Mouse (Mus musculus): ENCODE data around the gene Cd83.

Cd83 gene

DNA sequence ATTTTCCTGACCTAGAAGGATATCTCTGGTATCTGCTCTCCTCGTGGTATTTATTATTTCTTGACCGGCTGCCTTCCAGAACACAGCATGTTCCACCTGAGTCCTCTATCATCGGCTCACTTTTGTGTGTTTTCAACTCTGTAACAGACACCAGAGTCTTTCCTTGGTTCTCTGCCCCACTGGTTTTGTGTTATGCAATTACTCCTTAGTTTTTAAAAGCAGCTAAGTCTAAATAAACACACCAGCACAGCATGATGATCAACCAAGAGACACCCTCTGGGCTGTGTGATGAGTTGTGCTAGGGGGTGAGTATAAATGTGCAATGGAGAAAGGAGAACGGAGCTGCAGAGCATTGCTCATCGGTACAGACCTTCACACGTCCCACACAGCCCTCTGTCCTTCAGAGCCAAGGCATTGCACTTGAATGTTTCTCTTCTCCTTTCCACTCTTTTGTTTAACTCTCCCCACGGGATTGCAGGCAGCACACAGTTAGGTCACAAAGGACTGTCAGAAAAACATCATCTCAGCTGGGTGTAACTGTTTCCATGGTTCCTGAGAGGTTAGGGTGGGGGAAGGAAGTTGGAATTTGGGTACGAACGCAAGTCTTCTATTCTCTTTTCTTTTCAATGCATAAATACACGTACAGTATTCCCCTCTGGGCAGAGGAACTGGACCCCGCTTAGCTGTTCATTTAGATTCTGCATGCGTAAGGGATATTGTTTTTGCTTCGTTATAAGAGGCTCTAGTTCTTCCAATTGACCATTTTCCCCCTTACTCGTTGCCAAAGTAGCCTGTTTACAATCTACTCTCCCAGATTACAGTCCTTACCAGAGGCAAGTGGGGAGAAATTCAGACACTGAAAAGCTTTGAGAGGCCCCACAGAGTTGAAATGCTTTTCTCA is 22.0 kb downstream of the Cd83 start:
- DNase-seq (ENCODE audit: low spot score in 2 of 2) = no peak

DNA sequence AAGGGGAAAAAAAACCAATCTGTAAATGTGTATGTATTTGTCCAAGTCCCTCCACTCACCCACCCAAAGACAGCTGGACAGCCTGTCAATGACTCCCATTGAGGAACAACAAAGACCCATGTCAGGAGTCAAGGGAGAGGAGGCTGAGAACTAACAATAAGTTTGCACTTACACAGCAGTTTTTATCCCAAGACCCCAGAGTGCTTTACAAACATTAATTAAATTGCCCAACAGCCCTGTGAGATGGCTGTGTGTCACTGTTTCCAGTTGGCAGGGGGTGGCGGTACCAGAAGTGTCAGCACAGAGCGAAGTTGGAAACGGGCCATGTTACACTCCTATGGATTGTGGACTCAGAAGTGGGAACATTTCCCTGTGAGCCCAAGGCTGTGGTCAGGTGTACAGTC is 22.7 kb downstream of the Cd83 start:
- no peak for DNase-seq (ENCODE audit: low spot score in 2 of 2)

DNA sequence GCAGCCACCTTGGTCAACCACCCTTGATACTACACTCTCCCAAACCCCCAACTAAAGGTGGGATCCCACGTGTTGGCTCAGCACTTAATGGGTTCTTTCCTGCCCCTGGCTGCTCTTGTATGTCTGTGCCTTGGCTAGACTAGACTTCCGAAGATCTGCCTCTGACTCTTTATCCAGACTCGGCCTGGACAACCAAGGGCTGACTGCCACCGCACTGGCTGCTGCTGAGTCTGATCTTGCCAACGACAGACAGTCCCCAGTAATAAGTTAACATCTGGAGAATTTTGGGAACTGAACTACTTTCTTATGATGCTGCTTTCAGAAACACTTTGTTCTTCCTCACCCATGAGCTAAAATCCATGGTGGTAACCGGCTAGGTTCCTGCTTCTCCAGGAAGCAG is 26.0 kb downstream of the Cd83 start:
- DNase-seq (ENCODE audit: low spot score in 2 of 2) = no peak

DNA sequence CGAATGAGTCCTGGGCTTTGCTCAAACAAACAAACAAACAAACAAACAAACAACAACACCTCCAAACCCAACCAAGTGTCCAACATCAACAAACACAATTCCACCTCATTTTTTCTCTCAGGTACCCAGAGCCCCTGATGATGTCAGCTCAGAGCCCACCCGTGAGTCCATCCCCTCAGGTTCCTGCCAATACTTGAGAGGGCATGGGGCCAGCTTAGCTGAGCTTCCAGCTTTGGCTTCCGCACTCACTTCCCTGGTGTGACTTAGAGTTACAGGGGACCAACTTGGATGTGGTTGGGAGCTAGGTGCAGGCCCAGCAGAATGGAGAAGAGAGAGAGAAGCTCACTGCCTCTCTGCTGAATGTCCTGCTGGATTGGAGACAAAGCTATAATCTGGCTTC is 27.3 kb downstream of the Cd83 start:
- DNase-seq (ENCODE audit: low spot score in 2 of 2) = no peak

DNA sequence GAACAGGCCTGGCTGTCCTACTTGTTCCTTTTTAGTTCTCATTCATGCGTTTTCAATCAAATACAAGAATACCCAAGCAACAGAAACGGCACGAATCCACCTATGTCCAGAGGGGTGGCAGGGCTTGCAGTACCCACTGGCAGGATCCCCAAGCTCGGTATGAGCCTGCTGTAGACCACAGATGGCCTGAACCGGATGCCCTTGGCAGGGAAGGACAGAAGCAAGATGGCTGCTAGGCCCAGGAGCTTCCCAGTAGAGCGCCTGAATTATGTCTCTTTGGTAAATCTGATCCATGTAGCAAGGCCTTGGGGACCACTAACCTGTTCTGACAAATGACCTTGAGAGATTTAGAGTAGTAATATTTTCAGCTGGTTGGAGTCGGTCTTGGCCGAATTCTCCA is 28.9 kb downstream of the Cd83 start:
- no peak for DNase-seq (ENCODE audit: low spot score in 2 of 2)

DNA sequence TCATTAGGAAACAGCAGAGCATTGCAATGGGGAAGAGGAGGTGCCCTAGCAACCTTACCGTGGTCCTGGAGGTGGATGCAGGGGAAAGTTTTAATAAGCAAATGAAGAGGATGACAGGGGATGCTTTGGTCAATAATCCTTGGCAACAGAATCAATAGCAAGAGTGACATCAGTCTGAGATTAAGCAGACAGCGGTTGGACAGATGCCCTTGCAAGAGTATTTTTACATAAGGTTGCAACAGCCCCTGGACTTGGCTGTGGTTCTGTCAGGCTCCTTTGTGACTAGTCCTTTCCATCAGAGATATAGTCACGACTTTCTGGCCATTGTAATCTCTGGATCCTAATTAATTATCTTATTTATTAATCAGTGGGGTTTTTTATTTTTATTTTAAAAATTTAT is 32.9 kb downstream of the Cd83 start:
- DNase-seq (ENCODE audit: low spot score in 2 of 2) = no peak

DNA sequence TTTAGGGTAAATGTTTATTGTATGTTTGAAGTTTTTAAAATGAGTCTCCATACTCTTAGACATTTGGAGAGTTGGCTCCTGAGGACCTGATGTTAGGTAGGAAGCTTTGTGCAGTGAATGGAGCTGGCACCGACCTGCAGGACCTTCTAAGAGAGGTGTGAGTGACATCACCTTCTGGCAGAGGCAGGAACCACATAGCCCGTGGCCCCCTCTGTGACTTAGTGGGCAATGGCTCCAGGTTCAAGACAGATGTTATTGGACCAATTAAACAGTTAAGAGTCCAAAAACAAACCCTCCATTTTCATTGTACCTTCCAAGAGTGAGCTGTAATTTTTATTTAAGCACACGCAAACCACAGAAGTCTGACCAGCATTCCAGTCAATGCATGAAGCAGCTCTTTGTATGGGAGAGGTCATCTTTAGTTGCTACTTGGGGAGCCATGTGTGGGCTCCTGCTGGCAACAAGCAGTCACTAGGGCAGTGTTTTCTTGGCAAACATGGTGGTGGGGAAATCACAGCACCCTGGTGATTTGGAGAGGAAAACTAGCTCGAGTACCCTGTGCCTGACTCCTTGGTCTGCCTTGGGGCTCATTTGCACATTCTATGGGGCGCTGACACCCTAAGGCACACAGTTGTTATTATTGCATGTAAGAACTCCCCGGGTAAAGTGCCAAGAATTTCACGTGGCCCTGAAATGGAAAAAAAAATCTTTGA is 33.9 kb downstream of the Cd83 start:
- DNase-seq (ENCODE audit: low spot score in 2 of 2) = no peak

DNA sequence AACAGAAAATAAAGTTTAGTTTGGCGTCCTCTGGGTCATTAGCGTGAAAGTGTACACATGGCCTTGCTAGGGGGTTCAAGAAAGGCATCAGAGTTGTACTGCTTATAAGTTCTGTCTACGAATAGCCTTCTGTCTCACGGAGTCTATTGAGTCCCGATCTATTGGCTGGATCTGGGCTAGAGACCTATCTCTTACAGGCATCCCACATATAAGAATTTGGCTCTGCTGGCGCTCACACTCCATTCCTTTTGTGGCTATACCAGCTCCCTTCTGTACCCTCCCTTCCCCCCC is 34.4 kb downstream of the Cd83 start:
- no peak for DNase-seq (ENCODE audit: low spot score in 2 of 2)

DNA sequence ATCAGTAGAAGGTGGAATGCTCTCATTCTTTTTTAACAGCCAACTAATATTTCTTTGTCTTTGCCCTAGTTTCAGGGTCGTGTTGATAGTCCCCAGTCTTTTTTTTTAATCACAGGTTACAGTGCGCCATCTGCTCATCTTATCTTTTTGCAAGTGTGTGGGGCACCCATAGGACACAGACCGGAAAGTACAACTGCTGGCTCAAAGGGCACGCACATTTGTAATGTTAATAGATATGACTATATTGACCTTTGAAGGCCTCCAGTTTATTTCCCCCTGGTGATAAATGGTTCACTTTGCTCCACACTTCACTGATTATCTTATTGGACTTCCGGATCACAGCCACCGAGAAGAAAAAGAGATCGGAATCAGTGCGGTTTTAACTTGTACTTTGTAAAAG is 35.5 kb downstream of the Cd83 start:
- no peak for DNase-seq (ENCODE audit: low spot score in 2 of 2)

DNA sequence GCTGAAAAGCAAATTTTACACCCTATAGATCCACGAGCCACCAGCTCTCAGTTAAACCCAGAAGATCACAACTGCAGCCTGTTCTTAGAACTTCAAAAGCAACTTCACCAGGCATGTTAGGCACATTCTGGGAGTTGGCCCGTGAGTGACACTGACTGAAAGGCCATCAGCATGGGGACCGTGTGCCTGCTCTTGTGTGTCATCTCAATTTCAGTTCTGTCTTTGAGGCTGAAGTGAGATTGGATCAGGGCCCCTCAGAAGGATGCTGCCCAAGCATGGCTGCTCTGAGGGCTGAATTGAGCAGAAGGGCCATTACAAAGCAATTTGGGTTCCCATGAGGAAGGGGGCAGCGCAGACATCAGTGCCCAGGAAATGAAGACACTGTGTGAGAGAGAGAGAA is 37.7 kb downstream of the Cd83 start:
- peak; percentile 10 to 19 for DNase-seq (ENCODE audit: low spot score in 2 of 2)

DNA sequence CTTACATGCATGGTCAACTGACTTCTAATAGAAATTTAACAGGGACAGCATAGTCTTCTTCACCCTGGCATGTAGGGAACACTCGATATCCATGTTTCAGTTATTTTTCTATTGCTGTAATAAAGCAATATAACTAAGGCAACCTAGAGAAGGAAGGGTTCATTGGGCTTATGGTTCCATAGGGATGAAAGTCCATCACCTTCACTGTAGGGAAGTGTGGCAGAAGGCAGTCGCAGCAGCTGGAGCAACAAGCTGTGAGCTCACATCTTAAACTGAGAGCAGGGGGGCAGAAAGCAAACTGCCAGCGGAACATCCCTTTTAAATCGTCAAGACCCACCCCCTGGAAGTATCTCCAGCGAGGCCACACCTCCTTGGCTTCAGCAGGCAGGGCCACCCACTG is 44.1 kb downstream of the Cd83 start:
- no peak for DNase-seq (ENCODE audit: low spot score in 2 of 2)

DNA sequence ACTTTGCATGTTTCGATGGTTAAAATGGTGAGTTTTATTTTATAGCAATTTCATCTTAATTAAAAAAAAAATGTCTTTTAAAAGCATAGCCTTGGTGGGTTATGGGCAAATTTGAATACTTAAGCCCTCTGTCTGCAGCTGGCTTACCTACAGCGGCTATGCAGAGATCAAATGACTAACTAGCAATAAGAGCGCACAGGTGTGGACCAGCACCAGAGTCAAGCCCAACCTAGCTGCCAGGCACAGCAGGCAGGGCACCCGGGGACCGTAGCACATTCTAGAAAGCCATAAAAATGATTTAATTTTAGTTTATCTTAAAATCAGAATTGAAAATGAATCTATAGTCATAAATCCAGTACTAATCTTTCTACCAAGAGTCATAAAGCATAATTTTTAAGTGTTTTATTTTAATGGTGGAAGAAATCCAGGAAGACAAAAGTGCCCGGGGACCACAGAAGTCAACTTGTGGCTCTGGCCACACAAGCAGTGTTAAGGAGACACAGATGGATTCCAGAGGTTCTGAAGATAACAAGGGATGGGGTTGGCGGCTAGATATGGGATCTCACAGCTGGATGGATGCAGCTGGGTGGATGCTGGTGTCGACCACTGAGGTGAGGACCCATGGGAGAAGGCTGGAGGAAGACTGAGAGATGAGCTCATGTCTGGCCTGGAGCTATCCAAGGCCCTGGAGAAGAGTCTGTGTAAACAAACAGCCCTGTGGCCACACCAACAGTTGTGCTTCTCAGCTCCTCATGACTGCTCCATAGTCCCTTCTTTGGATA is 46.5 kb downstream of the Cd83 start:
- DNase-seq (ENCODE audit: low spot score in 2 of 2) = no peak

DNA sequence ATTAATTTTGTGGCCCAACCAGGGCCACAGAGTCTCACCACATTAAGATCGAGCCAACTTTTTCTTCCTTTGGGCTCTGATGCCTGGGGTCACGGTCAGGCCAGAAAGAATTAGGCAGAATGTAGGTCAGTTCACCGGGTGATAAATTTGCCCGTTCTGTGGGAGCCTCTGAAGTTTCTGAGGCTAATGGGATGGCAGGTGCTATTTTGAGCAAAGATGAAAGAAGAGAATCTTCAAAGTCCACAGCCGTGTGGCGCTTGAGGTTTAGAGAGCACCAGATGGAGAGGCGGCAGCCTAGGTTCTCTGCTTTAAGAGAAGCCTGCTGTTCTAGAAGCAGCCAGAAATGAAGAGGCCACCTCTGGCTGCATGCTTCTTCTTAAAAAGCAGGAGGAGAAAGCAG is 48.2 kb downstream of the Cd83 start:
- DNase-seq (ENCODE audit: low spot score in 2 of 2) = no peak

DNA sequence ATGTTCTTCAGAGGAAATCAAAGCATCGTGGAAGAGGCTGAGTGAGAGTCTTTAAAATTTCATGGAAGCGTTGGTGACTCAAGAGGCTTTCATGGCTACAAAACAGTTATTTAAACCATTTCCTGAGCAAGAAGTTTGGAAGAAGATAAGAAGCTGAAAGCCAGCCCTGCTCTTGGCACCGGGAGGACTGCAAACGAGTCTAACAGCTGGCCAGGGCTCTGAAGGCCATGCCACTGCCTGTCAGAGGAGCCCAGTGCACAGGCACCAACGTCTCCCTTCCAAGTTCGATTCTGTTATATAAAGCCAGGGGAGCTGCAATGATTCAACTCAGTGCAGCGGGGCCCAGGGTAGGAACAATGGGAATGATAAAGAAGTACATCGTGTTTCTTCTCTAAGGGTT is 51.8 kb downstream of the Cd83 start:
- no peak for DNase-seq (ENCODE audit: low spot score in 2 of 2)

DNA sequence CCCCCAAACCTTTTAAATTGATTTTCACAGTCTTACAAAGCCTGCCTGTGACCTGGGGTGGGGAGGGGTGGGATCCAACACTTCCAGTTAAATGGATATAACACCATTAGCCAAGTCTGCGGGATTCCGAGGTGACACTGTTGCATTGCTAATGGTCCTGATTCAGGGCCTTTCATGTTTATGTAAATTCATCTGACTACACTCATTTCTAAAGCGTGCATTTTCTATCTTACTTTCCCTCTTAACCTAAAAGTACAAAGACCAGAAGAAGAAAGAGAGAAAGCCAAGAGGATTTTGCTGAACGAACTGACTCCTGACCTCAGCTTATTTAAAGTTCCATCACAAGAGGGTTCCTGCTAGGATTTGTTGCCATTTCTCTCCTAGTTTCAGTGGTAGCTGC is 53.2 kb downstream of the Cd83 start:
- DNase-seq (ENCODE audit: low spot score in 2 of 2) = no peak

DNA sequence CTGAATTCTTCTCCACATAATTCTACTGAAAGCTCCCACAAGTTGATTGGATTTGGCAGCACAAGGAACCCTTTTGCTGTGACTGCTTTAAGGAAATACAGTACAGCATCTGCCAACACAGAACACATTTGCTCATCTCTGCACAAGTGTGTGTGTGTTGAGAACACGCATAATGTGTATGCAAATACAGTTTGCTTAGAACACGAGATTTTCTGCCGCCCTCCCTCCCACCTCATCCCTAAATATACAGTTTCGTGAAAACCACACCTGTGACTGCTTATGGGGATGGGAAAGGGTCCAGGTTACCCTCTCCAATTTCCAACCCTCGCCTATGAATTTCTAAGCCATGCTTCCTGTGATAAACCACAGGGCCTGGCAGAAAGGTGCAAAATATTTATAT is 60.6 kb downstream of the Cd83 start:
- no peak for DNase-seq (ENCODE audit: low spot score in 2 of 2)

DNA sequence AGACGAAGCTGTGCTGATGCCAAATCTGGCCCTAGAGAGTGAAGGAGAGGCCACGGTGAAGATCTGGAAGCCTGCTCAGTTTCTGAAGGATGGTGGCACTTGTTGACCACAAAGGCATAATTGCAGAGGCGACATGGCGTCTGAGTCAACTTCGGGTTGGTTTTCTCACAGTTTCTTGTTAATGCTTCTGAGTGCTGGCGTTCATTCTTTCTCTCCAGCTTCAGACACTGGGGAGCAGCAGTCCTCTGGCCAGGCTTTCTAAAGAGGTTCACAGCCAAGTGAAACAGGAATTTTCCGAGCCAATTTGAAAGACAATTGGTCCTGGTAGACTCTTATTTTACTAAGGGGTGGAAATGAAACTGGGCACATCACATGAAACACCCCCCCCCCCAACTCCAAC is 62.6 kb downstream of the Cd83 start:
- no peak for DNase-seq (ENCODE audit: low spot score in 2 of 2)

DNA sequence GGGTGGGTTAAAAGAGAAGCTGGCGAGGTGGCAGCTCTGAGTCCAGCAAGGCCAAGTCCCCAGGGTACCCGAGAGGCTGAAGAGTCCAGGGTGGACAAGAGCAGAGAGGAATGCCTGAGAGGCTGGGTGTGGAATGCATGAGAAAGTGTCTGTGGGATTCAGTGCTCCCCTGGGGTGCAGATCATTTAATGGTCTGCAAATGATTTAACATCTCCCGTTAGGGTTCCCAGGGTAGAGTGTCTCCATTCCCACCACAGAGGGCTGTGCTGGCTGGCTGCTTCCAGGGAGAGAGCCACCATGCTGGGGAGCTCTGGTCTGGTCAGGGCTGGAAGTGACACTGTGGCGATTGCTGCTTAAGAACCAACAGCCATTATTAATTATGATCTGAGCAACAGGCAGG is 65.2 kb downstream of the Cd83 start:
- DNase-seq (ENCODE audit: low spot score in 2 of 2) = no peak

DNA sequence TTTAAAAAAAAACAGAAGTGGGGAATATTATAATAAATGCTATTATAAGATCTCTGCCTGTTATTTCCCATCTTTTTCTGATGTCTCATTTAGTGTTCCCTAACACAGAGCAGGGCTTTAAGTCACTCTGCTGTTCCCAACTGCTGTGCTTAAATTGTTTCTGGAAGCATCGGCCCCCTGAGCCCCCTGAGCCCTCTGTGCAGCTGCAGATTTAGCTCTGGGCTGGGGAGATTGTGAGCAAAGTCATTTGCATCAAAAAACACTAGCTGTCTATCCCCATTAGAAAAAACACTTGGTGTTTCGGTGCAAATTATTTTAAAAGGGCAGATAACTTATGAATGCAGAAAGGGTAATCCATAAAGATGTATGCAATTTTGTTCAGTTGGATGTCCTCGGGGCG is 66.5 kb downstream of the Cd83 start:
- no peak for DNase-seq (ENCODE audit: low spot score in 2 of 2)

Data from spleen, postnatal 36 days (tissue).